Comparison of ENCODE assay signal across 10 mouse cellular contexts in genomic region chr9:116762395-116763025, GRCm38 (mm10).
DNase-seq lines count a peak whose midpoint lies in the region; ATAC-seq and TF ChIP-seq lines count a peak whose summit lies in the region.
"Had no signal": no experiment of that assay in that cellular context is flagged by ENCODE, and none has a peak within 500 bp of the region (broad histone marks: within the 10 kb centered on the region; RNA-seq: fewer than 3 reads in every experiment).

No protein-coding gene starts in this region.

- no peak overlapping the region for H3K4me3 ChIP-seq in kidney, adult 2 months (ENCODE audit: insufficient read depth, low read depth, low read length)
- no peak overlapping the region for H3K4me3 ChIP-seq in limb, embryonic 15.5 days
- no peak overlapping the region for H3K4me3 ChIP-seq in midbrain, embryonic 15.5 days
- H3K4me3 ChIP-seq: forebrain, embryonic 12.5 days had no signal

- no peak overlapping the region for H3K9ac ChIP-seq in limb, embryonic 15.5 days
- H3K9ac ChIP-seq in midbrain, embryonic 15.5 days, result no peak overlapping the region
- H3K9ac ChIP-seq: forebrain, embryonic 12.5 days had no signal

- TF ChIP-seq POLR2A in kidney, adult 2 months (IDR thresholded peaks at IDR 0.05; ENCODE audit: low read depth, low read length), result no peak

- H3K4me1 ChIP-seq in kidney, adult 2 months (ENCODE audit: control insufficient read depth, insufficient read depth, low read length), result peaks cover 4% of the 10 kb centered on the region; the same call in 1 of the 2 replicates
- H3K4me1 ChIP-seq in limb, embryonic 15.5 days, result peaks cover 6% of the 10 kb centered on the region; the same call in 1 of the 2 replicates
- no peaks in the 10 kb centered on the region for H3K4me1 ChIP-seq in midbrain, embryonic 15.5 days
- H3K4me1 ChIP-seq: forebrain, embryonic 12.5 days had no signal

- H3K27me3 ChIP-seq in kidney, adult 2 months (replicated peaks; ENCODE audit: control insufficient read depth, insufficient read depth, low read length), result no peaks in the 10 kb centered on the region
- H3K27me3 ChIP-seq in limb, embryonic 15.5 days, result no peaks in the 10 kb centered on the region
- no peaks in the 10 kb centered on the region for H3K27me3 ChIP-seq in midbrain, embryonic 15.5 days (replicated peaks)
- H3K27me3 ChIP-seq: forebrain, embryonic 12.5 days had no signal

- WGBS in kidney, adult 2 months, result 32% methylated on average over 10 of the region's 10 CpGs
- WGBS in limb, embryonic 15.5 days, result 42% methylated on average over 10 of the region's 10 CpGs
- WGBS in midbrain, embryonic 15.5 days, result 75% methylated on average over 10 of the region's 10 CpGs

- no peak for ATAC-seq in limb, embryonic 15.5 days (ENCODE audit: insufficient number of reproducible peaks, low FRiP score, low TSS enrichment, low read depth)
- no peak for ATAC-seq in midbrain, embryonic 15.5 days (replicated peaks)

- H3K9me3 ChIP-seq in limb, embryonic 15.5 days, result no peaks in the 10 kb centered on the region
- H3K9me3 ChIP-seq in midbrain, embryonic 15.5 days, result no peaks in the 10 kb centered on the region
- H3K9me3 ChIP-seq: forebrain, embryonic 12.5 days had no signal

- H3K36me3 ChIP-seq in kidney, adult 2 months (ENCODE audit: control insufficient read depth, insufficient read depth, low read length), result no peaks in the 10 kb centered on the region
- no peaks in the 10 kb centered on the region for H3K36me3 ChIP-seq in limb, embryonic 15.5 days
- H3K36me3 ChIP-seq in midbrain, embryonic 15.5 days (replicated peaks), result no peaks in the 10 kb centered on the region
- H3K36me3 ChIP-seq: forebrain, embryonic 12.5 days had no signal

- no peak for TF ChIP-seq CTCF in kidney, adult 2 months (conservative IDR thresholded peaks at IDR 0.05; ENCODE audit: insufficient read depth, insufficient read length, low read depth, low read length)

- DNase-seq in 3T3-L1 (ENCODE audit: low read depth, low spot score), result peak; percentile 28
- peak; percentile 6 for DNase-seq in ZHBTc4 (ENCODE audit: low read depth, low spot score)
- peak; percentile 40 for DNase-seq in kidney, adult 2 months
- DNase-seq in frontal cortex, postnatal 25 days (ENCODE audit: low spot score in 2 of 2), result no peak
- no peak for DNase-seq in layer of hippocampus, adult 11-12 months (ENCODE audit: low spot score)
- DNase-seq: adrenal gland, adult 8-10 months; cerebellum, postnatal 25 days had no signal

- peak overlapping the region; percentile 37; the same call in 1 of the 2 replicates for H3K27ac ChIP-seq in kidney, adult 2 months (ENCODE audit: insufficient read depth, low read depth, low read length)
- peak overlapping the region; percentile 43; the same call in 1 of the 2 replicates for H3K27ac ChIP-seq in limb, embryonic 15.5 days
- H3K27ac ChIP-seq in midbrain, embryonic 15.5 days, result no peak overlapping the region
- H3K27ac ChIP-seq: forebrain, embryonic 12.5 days had no signal

- H3K4me2 ChIP-seq in limb, embryonic 15.5 days, result 0 out of 2 replicates have a peak overlapping the region, but pooled peaks have one; percentile 7
- no peak overlapping the region for H3K4me2 ChIP-seq in midbrain, embryonic 15.5 days
- H3K4me2 ChIP-seq: forebrain, embryonic 12.5 days had no signal

Comparison
In these comparisons a context has a peak if more than half of its experiments do, and no peak if none do; other contexts are left out.
1. DNase-seq: peak in 3T3-L1 (single experiment), ZHBTc4 (single experiment) and kidney, adult 2 months (single experiment); none in frontal cortex, postnatal 25 days (0 of 2) and layer of hippocampus, adult 11-12 months (single experiment).